16 mouse cellular contexts compared by ENCODE assay signal in genomic region chr15:81358943-81359342, GRCm38 (mm10). TPM values are rescaled to one million over a fixed set of nuclear protein-coding genes. Genes with fewer than 3 reads are reported as not detected.
A peak's percentile ranks its signal among the peaks of the same experiment; 100 is the strongest.
DNase-seq lines count a peak whose midpoint lies in the region; ATAC-seq and TF ChIP-seq lines count a peak whose summit lies in the region.
"Had no signal": no experiment of that assay in that cellular context is flagged by ENCODE, and none has a peak within 500 bp of the region (broad histone marks: within the 10 kb centered on the region; RNA-seq: fewer than 3 reads in every experiment).

No protein-coding gene starts in this region.

- WGBS in intestine, embryonic 15.5 days, result 78% methylated on average over 3 of the region's 3 CpGs
- WGBS in intestine, postnatal 0 days, result 81% methylated on average over 3 of the region's 3 CpGs
- WGBS in kidney, adult 2 months, result 23% methylated on average over 3 of the region's 3 CpGs
- WGBS in kidney, postnatal 0 days, result 47% methylated on average over 3 of the region's 3 CpGs
- 57% methylated on average over 3 of the region's 3 CpGs for WGBS in liver, embryonic 15.5 days (ENCODE audit: insufficient replicate concordance)
- 88% methylated on average over 3 of the region's 3 CpGs for WGBS in hindbrain, embryonic 11.5 days

- no peak overlapping the region for H3K4me3 ChIP-seq in intestine, embryonic 15.5 days (replicated peaks)
- H3K4me3 ChIP-seq in intestine, postnatal 0 days (ENCODE audit: low read depth, low read length), result no peak overlapping the region
- H3K4me3 ChIP-seq in kidney, adult 2 months (ENCODE audit: insufficient read depth, low read depth, low read length), result peak overlapping the region; percentile 5; the same call in 1 of the 2 replicates
- 0 out of 2 replicates have a peak overlapping the region, but pooled peaks have one; percentile 70 for H3K4me3 ChIP-seq in kidney, postnatal 0 days (replicated peaks; ENCODE audit: low read depth, low read length)
- peak overlapping the region; percentile 80; the same call in 1 of the 2 replicates for H3K4me3 ChIP-seq in liver, embryonic 15.5 days (replicated peaks)
- H3K4me3 ChIP-seq in hindbrain, embryonic 11.5 days (ENCODE audit: low read depth, low read length), result no peak overlapping the region
- H3K4me3 ChIP-seq: hindbrain, embryonic 15.5 days; midbrain, embryonic 12.5 days had no signal

- peaks cover 17% of the 10 kb centered on the region; the same call in 1 of the 2 replicates for H3K4me1 ChIP-seq in intestine, embryonic 15.5 days (replicated peaks)
- no peaks in the 10 kb centered on the region for H3K4me1 ChIP-seq in intestine, postnatal 0 days (replicated peaks; ENCODE audit: control insufficient read depth, insufficient read depth, low read length)
- H3K4me1 ChIP-seq in kidney, adult 2 months (ENCODE audit: control insufficient read depth, insufficient read depth, low read length), result peaks cover 43% of the 10 kb centered on the region
- peaks cover 13% of the 10 kb centered on the region; the same call in 1 of the 2 replicates for H3K4me1 ChIP-seq in kidney, postnatal 0 days (replicated peaks; ENCODE audit: insufficient read depth, low read length)
- H3K4me1 ChIP-seq in liver, embryonic 15.5 days (replicated peaks), result peaks cover 51% of the 10 kb centered on the region
- no peaks in the 10 kb centered on the region; the same call in 1 of the 2 replicates for H3K4me1 ChIP-seq in hindbrain, embryonic 11.5 days (replicated peaks; ENCODE audit: control insufficient read depth, insufficient read depth, low read length)

- TF ChIP-seq POLR2A in kidney, adult 2 months (IDR thresholded peaks at IDR 0.05; ENCODE audit: low read depth, low read length), result no peak

- no peak overlapping the region for H3K9ac ChIP-seq in intestine, embryonic 15.5 days
- no peak overlapping the region for H3K9ac ChIP-seq in intestine, postnatal 0 days (ENCODE audit: low read depth, low read length)
- no peak overlapping the region for H3K9ac ChIP-seq in kidney, postnatal 0 days (ENCODE audit: low read depth, low read length)
- no peak overlapping the region for H3K9ac ChIP-seq in liver, embryonic 15.5 days
- H3K9ac ChIP-seq in hindbrain, embryonic 11.5 days (ENCODE audit: low read depth, low read length), result no peak overlapping the region
- H3K9ac ChIP-seq: hindbrain, embryonic 15.5 days; midbrain, embryonic 12.5 days had no signal

- H3K27ac ChIP-seq in intestine, embryonic 15.5 days, result no peak overlapping the region
- no peak overlapping the region for H3K27ac ChIP-seq in intestine, postnatal 0 days (ENCODE audit: low read depth, low read length)
- H3K27ac ChIP-seq in kidney, adult 2 months (ENCODE audit: insufficient read depth, low read depth, low read length), result peak overlapping the region; percentile 75
- peak overlapping the region; percentile 90 for H3K27ac ChIP-seq in kidney, postnatal 0 days
- H3K27ac ChIP-seq in liver, embryonic 15.5 days (replicated peaks), result peak overlapping the region; percentile 2; the same call in 1 of the 2 replicates
- H3K27ac ChIP-seq in hindbrain, embryonic 11.5 days (ENCODE audit: low read depth, low read length), result no peak overlapping the region
- H3K27ac ChIP-seq: hindbrain, embryonic 15.5 days; midbrain, embryonic 12.5 days had no signal

- H3K4me2 ChIP-seq in intestine, embryonic 15.5 days (replicated peaks), result 0 out of 2 replicates have a peak overlapping the region, but pooled peaks have one; percentile 73
- H3K4me2 ChIP-seq in intestine, postnatal 0 days (replicated peaks; ENCODE audit: low read depth), result no peak overlapping the region
- peak overlapping the region; percentile 77 for H3K4me2 ChIP-seq in kidney, postnatal 0 days (ENCODE audit: low read length)
- peak overlapping the region; percentile 85 for H3K4me2 ChIP-seq in liver, embryonic 15.5 days
- H3K4me2 ChIP-seq in hindbrain, embryonic 11.5 days (replicated peaks; ENCODE audit: low read depth, low read length), result no peak overlapping the region

- peak; percentile 82 for DNase-seq in kidney, adult 2 months
- peak; percentile 25 for DNase-seq in kidney, postnatal 0 days (ENCODE audit: low spot score)
- no peak for DNase-seq in layer of hippocampus, postnatal 25 days (ENCODE audit: extremely low spot score in 1 of 2, low spot score in 1 of 2)
- DNase-seq in hindbrain, embryonic 11.5 days (ENCODE audit: low spot score), result no peak
- DNase-seq: cerebellum, postnatal 10 days; layer of hippocampus, adult 9-11 months; left cerebral cortex, postnatal 4 days; right cerebral cortex, postnatal 4 days had no signal

- TF ChIP-seq CTCF in intestine, postnatal 0 days (IDR thresholded peaks at IDR 0.05; ENCODE audit: low read depth), result no peak
- no peak for TF ChIP-seq CTCF in kidney, adult 2 months (conservative IDR thresholded peaks at IDR 0.05; ENCODE audit: insufficient read depth, insufficient read length, low read depth, low read length)
- no peak for TF ChIP-seq CTCF in kidney, postnatal 0 days (IDR thresholded peaks at IDR 0.05; ENCODE audit: low read depth)

- ATAC-seq in intestine, embryonic 15.5 days, result no peak
- ATAC-seq in intestine, postnatal 0 days, result no peak
- no peak for ATAC-seq in kidney, postnatal 0 days (replicated peaks; ENCODE audit: low FRiP score, low read depth)
- no peak for ATAC-seq in liver, embryonic 15.5 days (ENCODE audit: insufficient read depth)
- ATAC-seq in hindbrain, embryonic 11.5 days (ENCODE audit: low FRiP score), result no peak
- ATAC-seq: activated CD4-positive, CD25-positive, alpha-beta regulatory T cell, adult 4 months; CD4-positive, CD25-positive, alpha-beta regulatory T cell, adult 4 months had no signal

- no peaks in the 10 kb centered on the region for H3K27me3 ChIP-seq in intestine, embryonic 15.5 days (replicated peaks)
- peaks cover 6% of the 10 kb centered on the region; the same call in 1 of the 2 replicates for H3K27me3 ChIP-seq in intestine, postnatal 0 days (replicated peaks; ENCODE audit: control insufficient read depth, insufficient read depth, low read length)
- no peaks in the 10 kb centered on the region for H3K27me3 ChIP-seq in kidney, adult 2 months (replicated peaks; ENCODE audit: control insufficient read depth, insufficient read depth, low read length)
- H3K27me3 ChIP-seq in kidney, postnatal 0 days (ENCODE audit: insufficient read depth, low read length), result no peaks in the 10 kb centered on the region
- no peaks in the 10 kb centered on the region for H3K27me3 ChIP-seq in liver, embryonic 15.5 days
- H3K27me3 ChIP-seq in hindbrain, embryonic 11.5 days (ENCODE audit: control insufficient read depth, insufficient read depth, low read length), result no peaks in the 10 kb centered on the region
- H3K27me3 ChIP-seq: hindbrain, embryonic 15.5 days; midbrain, embryonic 12.5 days had no signal

- H3K36me3 ChIP-seq in intestine, embryonic 15.5 days, result no peaks in the 10 kb centered on the region
- peaks cover 7% of the 10 kb centered on the region for H3K36me3 ChIP-seq in intestine, postnatal 0 days (ENCODE audit: control insufficient read depth, insufficient read depth)
- no peaks in the 10 kb centered on the region; the same call in 1 of the 2 replicates for H3K36me3 ChIP-seq in kidney, adult 2 months (ENCODE audit: control insufficient read depth, insufficient read depth, low read length)
- H3K36me3 ChIP-seq in kidney, postnatal 0 days (ENCODE audit: insufficient read depth, low read length), result no peaks in the 10 kb centered on the region
- H3K36me3 ChIP-seq in liver, embryonic 15.5 days (replicated peaks), result no peaks in the 10 kb centered on the region; the same call in 1 of the 2 replicates
- no peaks in the 10 kb centered on the region for H3K36me3 ChIP-seq in hindbrain, embryonic 11.5 days (ENCODE audit: control insufficient read depth, insufficient read depth, low read length)

- H3K9me3 ChIP-seq in intestine, embryonic 15.5 days, result no peaks in the 10 kb centered on the region
- H3K9me3 ChIP-seq in intestine, postnatal 0 days (ENCODE audit: control insufficient read depth), result no peaks in the 10 kb centered on the region
- no peaks in the 10 kb centered on the region for H3K9me3 ChIP-seq in kidney, postnatal 0 days (replicated peaks; ENCODE audit: low read length)
- H3K9me3 ChIP-seq in liver, embryonic 15.5 days (replicated peaks), result no peaks in the 10 kb centered on the region
- no peaks in the 10 kb centered on the region for H3K9me3 ChIP-seq in hindbrain, embryonic 11.5 days (ENCODE audit: control insufficient read depth, low read length)
- H3K9me3 ChIP-seq: hindbrain, embryonic 15.5 days; midbrain, embryonic 12.5 days had no signal

RNA-seq across cellular contexts. Expression of gene Slc25a17, which starts 1.7 kb away (rescaled TPM):
- 69.5 and 71.8 TPM in 2 replicates for polyA plus RNA-seq in intestine, embryonic 15.5 days (2015; fragmentation: Nextera tagmentation; extraction: Ambion mirVana)
- polyA plus RNA-seq in intestine, postnatal 0 days (2015; fragmentation: Nextera tagmentation; extraction: Ambion mirVana), result 30.6 and 33.2 TPM in 2 replicates
- 78.3 and 78.6 TPM in 2 replicates for polyA plus RNA-seq in kidney, adult 2 months (2012; rRNA removed)
- polyA plus RNA-seq in kidney, postnatal 0 days (2015; fragmentation: Nextera tagmentation; extraction: Ambion mirVana), result 153 and 157 TPM in 2 replicates
- polyA plus RNA-seq in liver, embryonic 15.5 days (2015; fragmentation: Nextera tagmentation; extraction: Ambion mirVana), result 40.7 and 40.9 TPM in 2 replicates
- total RNA-seq in layer of hippocampus, postnatal 25 days (2021), result 10 to 100 TPM; 42.4 to 44.8 TPM
- polyA plus RNA-seq in hindbrain, embryonic 11.5 days (2014; fragmentation: Nextera tagmentation; extraction: Ambion mirVana), result 111 and 118 TPM in 2 replicates

RNA-seq across cellular contexts. Expression of gene St13, which starts 40.9 kb away (rescaled TPM):
- 145 and 170 TPM in 2 replicates for polyA plus RNA-seq in intestine, embryonic 15.5 days (2015; fragmentation: Nextera tagmentation; extraction: Ambion mirVana)
- polyA plus RNA-seq in intestine, postnatal 0 days (2015; fragmentation: Nextera tagmentation; extraction: Ambion mirVana), result 66.9 and 68.2 TPM in 2 replicates
- polyA plus RNA-seq in kidney, adult 2 months (2012; rRNA removed), result 40.7 and 46.3 TPM in 2 replicates
- 173 and 186 TPM in 2 replicates for polyA plus RNA-seq in kidney, postnatal 0 days (2015; fragmentation: Nextera tagmentation; extraction: Ambion mirVana)
- polyA plus RNA-seq in liver, embryonic 15.5 days (2015; fragmentation: Nextera tagmentation; extraction: Ambion mirVana), result 53.5 and 57.4 TPM in 2 replicates
- 100 to 1,000 TPM; 171 to 182 TPM for total RNA-seq in layer of hippocampus, postnatal 25 days (2021)
- polyA plus RNA-seq in hindbrain, embryonic 11.5 days (2014; fragmentation: Nextera tagmentation; extraction: Ambion mirVana), result 178 TPM in 2 replicates

RNA-seq across cellular contexts. Expression of gene Xpnpep3, which starts 41.0 kb away (rescaled TPM):
- 7.5 and 8.3 TPM in 2 replicates for polyA plus RNA-seq in intestine, embryonic 15.5 days (2015; fragmentation: Nextera tagmentation; extraction: Ambion mirVana)
- polyA plus RNA-seq in intestine, postnatal 0 days (2015; fragmentation: Nextera tagmentation; extraction: Ambion mirVana), result 2.3 and 2.4 TPM in 2 replicates
- polyA plus RNA-seq in kidney, adult 2 months (2012; rRNA removed), result 9.6 and 10.7 TPM in 2 replicates
- polyA plus RNA-seq in kidney, postnatal 0 days (2015; fragmentation: Nextera tagmentation; extraction: Ambion mirVana), result 8.3 and 8.7 TPM in 2 replicates
- polyA plus RNA-seq in liver, embryonic 15.5 days (2015; fragmentation: Nextera tagmentation; extraction: Ambion mirVana), result 6.2 and 6.8 TPM in 2 replicates
- total RNA-seq in layer of hippocampus, postnatal 25 days (2021), result 10 to 100 TPM; 13.4 to 15.3 TPM
- polyA plus RNA-seq in hindbrain, embryonic 11.5 days (2014; fragmentation: Nextera tagmentation; extraction: Ambion mirVana), result 6.8 and 7.0 TPM in 2 replicates

RNA-seq across cellular contexts. Expression of gene Dnajb7, which starts 49.2 kb away (rescaled TPM):
- polyA plus RNA-seq in intestine, embryonic 15.5 days (2015; fragmentation: Nextera tagmentation; extraction: Ambion mirVana), result 1.6 and 1.8 TPM in 2 replicates
- polyA plus RNA-seq in intestine, postnatal 0 days (2015; fragmentation: Nextera tagmentation; extraction: Ambion mirVana), result 0.17 and 0.35 TPM in 2 replicates
- 0.06 TPM in 1 of 2 replicates, not detected in the other for polyA plus RNA-seq in kidney, adult 2 months (2012; rRNA removed)
- 0.61 and 0.62 TPM in 2 replicates for polyA plus RNA-seq in kidney, postnatal 0 days (2015; fragmentation: Nextera tagmentation; extraction: Ambion mirVana)
- 0.70 and 0.75 TPM in 2 replicates for polyA plus RNA-seq in liver, embryonic 15.5 days (2015; fragmentation: Nextera tagmentation; extraction: Ambion mirVana)
- not detected for total RNA-seq in layer of hippocampus, postnatal 25 days (2021)
- polyA plus RNA-seq in hindbrain, embryonic 11.5 days (2014; fragmentation: Nextera tagmentation; extraction: Ambion mirVana), result 0.92 and 1.2 TPM in 2 replicates
- total RNA-seq: granulocyte monocyte progenitor cell, adult 5-6 weeks had no signal

Comparison
In these comparisons a context has a peak if more than half of its experiments do, and no peak if none do; other contexts are left out.
1. H3K4me2 ChIP-seq: peak in intestine, embryonic 15.5 days (single experiment), kidney, postnatal 0 days (single experiment) and liver, embryonic 15.5 days (single experiment); none in intestine, postnatal 0 days (single experiment) and hindbrain, embryonic 11.5 days (single experiment).
2. H3K27ac ChIP-seq: peak in kidney, adult 2 months (single experiment), kidney, postnatal 0 days (single experiment) and liver, embryonic 15.5 days (single experiment); none in intestine, embryonic 15.5 days (single experiment), intestine, postnatal 0 days (single experiment) and hindbrain, embryonic 11.5 days (single experiment).
3. H3K4me3 ChIP-seq: peak in kidney, adult 2 months (single experiment), kidney, postnatal 0 days (single experiment) and liver, embryonic 15.5 days (single experiment); none in intestine, embryonic 15.5 days (single experiment), intestine, postnatal 0 days (single experiment) and hindbrain, embryonic 11.5 days (single experiment).
4. DNase-seq: peak in kidney, adult 2 months (single experiment) and kidney, postnatal 0 days (single experiment); none in layer of hippocampus, postnatal 25 days (0 of 2) and hindbrain, embryonic 11.5 days (single experiment).